ENCODE assay signal across 10 mouse cellular contexts in genomic region chr13:36540231-36540630, GRCm38 (mm10).
DNase-seq lines count a peak whose midpoint lies in the region; ATAC-seq and TF ChIP-seq lines count a peak whose summit lies in the region.
"Had no signal": no experiment of that assay in that cellular context is flagged by ENCODE, and none has a peak within 500 bp of the region (broad histone marks: within the 10 kb centered on the region; RNA-seq: fewer than 3 reads in every experiment).

No protein-coding gene starts in this region.

- intact Hi-C loops in gastrocnemius, adult 2 months (cut with DNase I): no loop called here

- 59% methylated on average over 10 of the region's 10 CpGs for WGBS in midbrain, embryonic 11.5 days
- 51% methylated on average over 10 of the region's 10 CpGs for WGBS in midbrain, embryonic 15.5 days
- 46% methylated on average over 10 of the region's 10 CpGs for WGBS in hindbrain, embryonic 15.5 days
- WGBS in forebrain, embryonic 16.5 days: 66% methylated on average over 10 of the region's 10 CpGs

- no peaks in the 10 kb centered on the region for H3K9me3 ChIP-seq in midbrain, embryonic 11.5 days (ENCODE audit: control insufficient read depth, low read length)
- no peaks in the 10 kb centered on the region for H3K9me3 ChIP-seq in midbrain, embryonic 15.5 days
- H3K9me3 ChIP-seq in hindbrain, embryonic 15.5 days: no peaks in the 10 kb centered on the region
- H3K9me3 ChIP-seq in forebrain, embryonic 16.5 days (ENCODE audit: control insufficient read depth, low read length): no peaks in the 10 kb centered on the region
- H3K9me3 ChIP-seq: intestine, embryonic 15.5 days; lung, embryonic 15.5 days had no signal

- no peak overlapping the region for H3K27ac ChIP-seq in gastrocnemius, adult 2 months
- H3K27ac ChIP-seq in midbrain, embryonic 11.5 days (ENCODE audit: low read depth, low read length): no peak overlapping the region
- H3K27ac ChIP-seq in midbrain, embryonic 15.5 days: no peak overlapping the region
- no peak overlapping the region for H3K27ac ChIP-seq in hindbrain, embryonic 15.5 days (replicated peaks)
- H3K27ac ChIP-seq in forebrain, embryonic 16.5 days (ENCODE audit: low read length): no peak overlapping the region
- H3K27ac ChIP-seq: intestine, embryonic 15.5 days; lung, embryonic 15.5 days had no signal

- H3K4me2 ChIP-seq in midbrain, embryonic 11.5 days: no peak overlapping the region
- H3K4me2 ChIP-seq in midbrain, embryonic 15.5 days: no peak overlapping the region
- no peak overlapping the region for H3K4me2 ChIP-seq in hindbrain, embryonic 15.5 days
- no peak overlapping the region for H3K4me2 ChIP-seq in forebrain, embryonic 16.5 days (ENCODE audit: low read length)
- H3K4me2 ChIP-seq: intestine, embryonic 15.5 days; lung, embryonic 15.5 days had no signal

- ATAC-seq in midbrain, embryonic 11.5 days (ENCODE audit: low FRiP score): peak; percentile 57; the same call in 1 of the 2 replicates
- no peak for ATAC-seq in midbrain, embryonic 15.5 days (replicated peaks)
- ATAC-seq in hindbrain, embryonic 15.5 days (ENCODE audit: low FRiP score, low read depth): 0 out of 2 replicates have a peak, but pooled peaks have one; percentile 19
- no peak for ATAC-seq in forebrain, embryonic 16.5 days
- ATAC-seq: intestine, embryonic 15.5 days had no signal

- H3K27me3 ChIP-seq in midbrain, embryonic 11.5 days (ENCODE audit: control insufficient read depth, insufficient read depth, low read length): no peaks in the 10 kb centered on the region
- no peaks in the 10 kb centered on the region for H3K27me3 ChIP-seq in midbrain, embryonic 15.5 days (replicated peaks)
- no peaks in the 10 kb centered on the region for H3K27me3 ChIP-seq in hindbrain, embryonic 15.5 days
- H3K27me3 ChIP-seq in forebrain, embryonic 16.5 days (replicated peaks; ENCODE audit: control insufficient read depth, insufficient read depth, low read length): no peaks in the 10 kb centered on the region
- H3K27me3 ChIP-seq: intestine, embryonic 15.5 days; lung, embryonic 15.5 days had no signal

- peak overlapping the region; percentile 7; the same call in 1 of the 2 replicates for H3K9ac ChIP-seq in midbrain, embryonic 11.5 days (ENCODE audit: low read length)
- H3K9ac ChIP-seq in midbrain, embryonic 15.5 days: no peak overlapping the region
- H3K9ac ChIP-seq in hindbrain, embryonic 15.5 days: no peak overlapping the region
- H3K9ac ChIP-seq in forebrain, embryonic 16.5 days (replicated peaks; ENCODE audit: low read depth, low read length): no peak overlapping the region
- H3K9ac ChIP-seq: intestine, embryonic 15.5 days; lung, embryonic 15.5 days had no signal

- DNase-seq in gastrocnemius, adult 2 months: peak; percentile 29
- DNase-seq in gastrocnemius, adult 18-20 months (ENCODE audit: low spot score): no peak
- peak; percentile 81 for DNase-seq in midbrain, embryonic 11.5 days (ENCODE audit: low spot score, missing footprints)
- DNase-seq in retina, postnatal 1 day: peak; percentile 75
- DNase-seq in right cerebral cortex, adult 18-20 months: no peak

- H3K36me3 ChIP-seq in midbrain, embryonic 11.5 days (ENCODE audit: control insufficient read depth, insufficient read depth, low read length): no peaks in the 10 kb centered on the region
- no peaks in the 10 kb centered on the region for H3K36me3 ChIP-seq in midbrain, embryonic 15.5 days (replicated peaks)
- H3K36me3 ChIP-seq in hindbrain, embryonic 15.5 days: no peaks in the 10 kb centered on the region
- no peaks in the 10 kb centered on the region for H3K36me3 ChIP-seq in forebrain, embryonic 16.5 days (ENCODE audit: control insufficient read depth, insufficient read depth)
- H3K36me3 ChIP-seq: intestine, embryonic 15.5 days; lung, embryonic 15.5 days had no signal

- H3K4me3 ChIP-seq in gastrocnemius, adult 2 months: no peak overlapping the region
- H3K4me3 ChIP-seq in midbrain, embryonic 11.5 days (ENCODE audit: low read depth, low read length): no peak overlapping the region
- H3K4me3 ChIP-seq in midbrain, embryonic 15.5 days: no peak overlapping the region
- no peak overlapping the region for H3K4me3 ChIP-seq in hindbrain, embryonic 15.5 days
- H3K4me3 ChIP-seq in forebrain, embryonic 16.5 days (replicated peaks; ENCODE audit: low read length): no peak overlapping the region
- H3K4me3 ChIP-seq: intestine, embryonic 15.5 days; lung, embryonic 15.5 days had no signal

- H3K4me1 ChIP-seq in midbrain, embryonic 11.5 days (ENCODE audit: control insufficient read depth, insufficient read depth, low read length): no peaks in the 10 kb centered on the region
- H3K4me1 ChIP-seq in midbrain, embryonic 15.5 days: peaks cover 21% of the 10 kb centered on the region
- peaks cover 7% of the 10 kb centered on the region; the same call in 1 of the 2 replicates for H3K4me1 ChIP-seq in hindbrain, embryonic 15.5 days (replicated peaks)
- H3K4me1 ChIP-seq in forebrain, embryonic 16.5 days (replicated peaks; ENCODE audit: control insufficient read depth, insufficient read depth, low read length): no peaks in the 10 kb centered on the region
- H3K4me1 ChIP-seq: intestine, embryonic 15.5 days; lung, embryonic 15.5 days had no signal

- TF ChIP-seq CTCF in gastrocnemius, adult 2 months (IDR thresholded peaks at IDR 0.05): no peak

Comparison
In these comparisons a context has a peak if more than half of its experiments do, and no peak if none do; other contexts are left out.
1. DNase-seq: peak in gastrocnemius, adult 2 months (single experiment), midbrain, embryonic 11.5 days (single experiment) and retina, postnatal 1 day (single experiment); none in gastrocnemius, adult 18-20 months (single experiment) and right cerebral cortex, adult 18-20 months (single experiment).
2. ATAC-seq: peak in midbrain, embryonic 11.5 days (single experiment) and hindbrain, embryonic 15.5 days (single experiment); none in midbrain, embryonic 15.5 days (single experiment) and forebrain, embryonic 16.5 days (single experiment).